Mouse (Mus musculus): Measurements from ENCODE around the gene Cep89. TPM values are rescaled to one million over a fixed set of nuclear protein-coding genes. Genes with fewer than 3 reads are reported as not detected.

Gene Cep89
- total RNA-seq, 2 experiments from 2014 or later, result 18.7 to 21.1 TPM

DNA sequence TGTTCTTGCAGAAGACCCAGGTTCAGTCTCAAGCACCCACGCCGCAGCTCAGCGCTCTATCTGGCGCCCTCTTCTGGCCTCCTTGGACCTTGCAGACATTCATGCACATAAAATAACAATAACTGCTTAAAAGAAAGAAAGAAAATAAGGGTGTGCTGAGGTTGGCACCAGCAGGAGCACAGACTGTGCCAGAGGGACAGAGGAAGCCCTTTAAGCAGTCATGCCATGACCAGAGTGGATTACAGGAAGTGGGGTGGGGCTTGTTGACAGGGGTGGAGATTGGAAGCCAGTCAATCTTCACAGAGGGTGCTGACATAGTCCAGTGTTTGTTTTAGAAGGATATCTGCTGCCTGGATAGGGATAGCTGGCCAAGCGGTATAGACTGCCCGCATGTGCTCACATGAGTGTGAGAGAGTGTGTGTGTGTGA lies 10.3 kb upstream of the Cep89 start:
- no peak for DNase-seq

DNA sequence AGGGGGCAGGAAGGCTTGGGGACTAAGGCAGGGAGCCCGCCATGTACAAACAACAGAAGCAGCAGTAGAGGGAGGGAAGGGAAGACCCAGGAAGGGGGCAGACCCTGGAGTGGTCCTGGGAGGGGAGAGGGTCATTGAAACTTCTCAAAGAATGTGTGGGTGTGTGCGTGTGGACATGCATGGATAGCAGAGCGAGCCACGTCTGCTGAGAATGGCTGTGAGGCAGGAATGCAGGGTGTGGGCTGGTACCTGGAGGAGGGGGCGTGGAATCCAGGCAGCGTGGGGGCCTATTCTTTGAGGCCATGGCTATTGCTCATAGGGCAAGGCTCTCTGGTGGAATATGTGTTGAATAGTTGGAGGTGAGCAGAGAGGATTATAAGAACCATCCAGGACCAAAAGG lies 8.1 kb upstream of the Cep89 start:
- DNase-seq, result no peak

DNA sequence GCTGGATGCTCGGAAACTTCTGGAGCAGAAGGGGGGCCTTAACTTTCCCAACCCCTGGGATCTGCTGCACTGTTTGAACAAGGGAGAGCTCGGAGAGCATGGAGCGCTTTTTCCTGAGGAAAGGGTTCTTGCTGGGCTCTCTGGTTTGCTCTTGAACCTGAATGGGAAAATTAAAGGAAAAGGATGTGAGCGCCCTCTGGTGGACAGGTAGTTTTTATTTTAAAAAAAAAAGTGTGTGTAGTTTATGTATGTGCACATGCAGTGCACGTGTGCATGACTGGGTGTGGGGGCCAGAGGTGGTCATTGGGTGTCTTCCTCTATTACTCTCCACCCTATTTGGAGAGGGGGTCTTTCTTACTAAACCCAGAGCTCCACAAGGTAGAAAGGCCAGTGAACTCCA lies 3.9 kb upstream of the Cep89 start:
- no peak for DNase-seq

DNA sequence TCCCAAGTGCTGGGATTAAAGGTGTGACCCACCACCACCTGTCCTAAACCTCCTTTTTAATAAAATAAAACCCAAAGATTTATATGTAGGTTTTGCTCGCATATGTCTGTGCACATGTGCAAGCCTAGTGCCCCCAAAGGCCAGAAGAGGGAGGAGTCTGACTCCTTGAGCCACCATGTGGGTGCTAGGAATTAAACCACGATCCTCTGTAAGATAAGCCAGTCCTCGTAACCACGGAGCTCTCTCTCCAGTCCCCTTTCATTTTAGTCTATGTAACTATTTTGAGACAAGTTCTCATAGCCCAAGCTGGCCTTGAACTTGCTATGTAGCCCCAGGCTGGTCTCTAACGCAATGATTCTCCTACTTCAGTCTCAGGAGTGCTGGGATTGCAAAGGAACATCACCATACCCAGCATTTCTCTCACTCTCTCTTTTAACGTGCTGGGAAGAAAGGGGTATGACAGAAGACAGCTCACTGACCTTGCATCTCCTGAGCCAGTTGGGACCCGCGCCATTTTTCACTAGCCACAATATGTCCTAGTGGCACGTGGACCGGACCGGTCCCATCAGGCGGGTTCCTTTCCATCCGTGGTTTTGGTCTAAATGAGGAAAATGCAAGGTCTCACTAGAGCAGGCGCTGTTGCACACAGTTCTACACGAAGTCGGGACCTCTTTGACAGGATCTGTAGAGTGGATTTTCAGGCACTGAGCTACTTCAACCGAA lies 940 bp upstream of the Cep89 start:
- no peak for DNase-seq

DNA sequence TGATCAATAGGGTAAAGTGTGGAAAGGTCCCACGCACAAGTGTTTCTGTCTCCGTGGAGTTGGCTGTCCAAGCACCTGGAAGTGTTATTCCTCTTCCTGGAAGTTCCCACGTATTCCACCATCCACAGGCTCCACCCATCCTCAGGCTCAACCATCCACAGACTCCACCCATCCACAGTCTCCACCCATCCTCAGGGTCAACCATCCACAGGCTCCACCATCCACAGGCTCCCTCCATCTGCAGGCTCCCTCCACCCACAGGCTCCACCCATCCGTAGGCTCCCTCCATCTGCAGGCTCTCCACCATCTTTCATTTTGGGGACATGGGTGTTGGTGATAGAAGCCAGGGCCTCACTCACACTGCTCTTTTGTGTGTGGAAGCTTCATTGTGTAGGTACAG lies 4.3 kb downstream of the Cep89 start:
- DNase-seq, result no peak

DNA sequence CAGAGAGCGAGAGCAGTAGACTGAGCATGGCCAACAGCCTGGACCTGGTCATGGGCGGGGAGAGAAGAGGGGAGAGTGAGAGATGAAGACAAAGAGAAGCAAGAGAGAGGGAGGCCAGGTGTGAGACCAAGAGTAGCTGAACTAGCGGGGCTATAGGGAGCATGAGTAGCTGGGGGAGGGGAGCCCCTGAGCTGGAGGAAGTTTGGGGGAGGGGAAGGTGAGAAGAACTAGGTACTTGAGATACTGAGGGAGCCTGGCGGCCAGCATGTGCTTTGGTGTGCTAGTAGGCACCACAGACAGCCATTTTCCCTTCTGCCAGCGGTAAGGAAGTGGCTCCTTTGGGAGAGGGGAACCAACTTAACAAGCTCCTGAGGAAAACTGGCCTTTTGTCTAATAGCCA lies 18.4 kb downstream of the Cep89 start:
- DNase-seq, result no peak

DNA sequence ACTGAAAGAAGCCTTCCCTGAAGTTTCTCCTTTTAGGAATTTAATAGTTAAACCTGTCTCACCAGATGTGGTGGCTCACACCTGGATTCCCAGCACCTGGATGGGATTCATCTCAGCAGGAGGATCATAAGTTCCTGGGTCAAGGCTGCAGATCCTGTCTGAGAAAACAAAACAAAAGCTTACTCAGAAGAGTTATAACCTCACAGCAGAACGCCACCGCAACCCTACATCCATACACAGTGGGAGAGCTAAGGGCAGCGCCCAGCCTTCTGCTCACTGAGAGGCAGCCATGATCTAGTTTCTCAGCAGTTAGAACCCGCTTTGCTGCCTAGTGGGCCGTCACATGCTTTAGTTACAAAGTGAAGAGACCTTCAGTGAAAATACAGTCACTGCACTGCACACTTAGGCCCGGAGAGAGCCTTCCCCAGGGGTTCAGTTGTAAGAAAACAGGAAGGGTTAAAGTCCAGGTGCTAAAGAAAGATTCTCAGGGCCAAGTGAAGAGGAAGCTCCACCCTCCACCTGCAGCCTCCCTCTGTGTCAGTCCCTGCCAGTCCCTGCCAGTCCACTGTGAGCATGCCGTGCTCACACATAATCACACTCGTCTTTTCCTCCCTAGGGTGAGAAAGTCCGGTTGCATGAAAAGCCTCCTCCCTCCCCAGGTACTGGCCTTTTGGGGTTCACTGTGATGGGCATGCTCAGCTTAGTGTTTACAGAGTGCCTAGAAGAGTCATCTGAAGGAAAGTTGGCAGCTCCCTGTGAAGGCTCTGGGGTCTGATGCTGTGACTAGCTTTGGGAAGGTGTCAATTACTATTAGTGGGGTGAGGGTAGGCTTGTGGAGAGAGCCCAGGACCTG lies 19.2 kb downstream of the Cep89 start:
- no peak for DNase-seq

DNA sequence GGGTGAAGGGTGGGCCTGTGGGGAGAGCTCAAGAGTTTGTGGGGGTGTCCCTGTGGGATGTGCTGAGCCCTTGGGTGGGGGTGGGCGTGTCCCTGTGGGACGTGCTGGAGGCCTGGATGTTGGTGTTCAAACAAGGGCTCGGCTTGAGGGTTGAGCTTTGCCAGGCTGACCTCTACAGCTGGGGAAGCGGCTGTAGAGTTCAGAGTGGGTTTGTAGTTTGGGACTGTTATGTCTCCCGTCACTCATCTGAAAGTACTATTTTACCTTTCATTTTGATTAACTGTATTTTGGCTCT lies 19.8 kb downstream of the Cep89 start:
- no peak for DNase-seq

DNA sequence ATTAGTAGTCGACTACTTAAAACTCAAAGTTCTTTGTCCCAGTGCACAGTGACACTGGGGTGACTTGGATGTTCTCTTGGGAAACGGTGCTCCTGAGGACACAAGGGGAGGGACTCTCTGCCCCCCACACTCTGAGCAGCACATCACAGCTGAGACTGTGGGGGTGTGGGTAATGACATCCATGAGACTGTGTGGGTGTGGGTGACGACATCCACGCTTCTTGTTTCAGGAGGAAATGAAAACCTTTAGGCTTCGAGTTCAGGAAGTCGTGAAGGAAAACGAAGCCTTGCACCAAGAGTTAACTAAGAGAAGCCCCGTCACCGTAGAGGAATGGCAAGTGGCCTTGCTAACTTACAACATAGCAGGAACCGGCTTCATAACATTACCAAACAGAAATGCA lies 26.2 kb downstream of the Cep89 start:
- no peak for DNase-seq

DNA sequence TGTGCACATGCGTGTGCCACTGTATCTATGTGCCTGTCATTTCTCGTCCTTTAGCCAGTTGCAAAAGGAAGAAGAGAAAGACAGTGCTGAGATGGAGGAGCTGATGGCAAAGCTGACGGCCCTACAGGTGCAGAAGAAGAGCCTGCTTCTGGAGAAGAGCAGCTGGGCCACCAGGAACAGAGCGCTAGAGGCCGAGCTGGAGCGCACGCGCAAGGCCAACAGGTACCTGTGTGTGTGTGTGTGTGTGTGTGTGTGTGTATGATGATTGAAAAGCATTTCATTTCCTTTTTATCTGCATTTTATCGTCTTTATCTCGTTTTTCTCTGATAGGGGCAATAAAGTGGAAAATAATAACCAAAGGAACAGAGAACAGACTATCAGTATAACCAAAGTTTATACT lies 31.3 kb downstream of the Cep89 start:
- no peak for DNase-seq

DNA sequence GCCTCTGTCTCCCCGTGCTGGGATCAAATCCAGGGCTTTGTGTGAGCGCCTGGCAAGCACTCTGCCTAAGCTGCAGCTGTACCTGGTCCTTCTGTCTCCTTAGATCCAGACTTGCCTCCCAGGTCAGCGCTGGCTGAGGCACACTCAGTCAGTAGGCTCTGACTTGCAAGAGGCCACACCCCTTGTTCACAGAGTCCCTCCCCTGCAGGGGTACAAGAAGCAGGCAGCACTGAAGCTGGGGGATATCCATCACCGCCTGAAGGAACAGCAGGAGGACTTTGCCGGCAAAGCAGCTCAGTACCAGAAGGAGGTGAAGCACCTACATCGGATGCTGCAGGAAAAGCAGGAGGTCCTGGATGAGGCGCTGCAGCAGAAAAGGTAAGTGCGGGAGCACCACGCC lies 38.4 kb downstream of the Cep89 start:
- DNase-seq, result no peak

DNA sequence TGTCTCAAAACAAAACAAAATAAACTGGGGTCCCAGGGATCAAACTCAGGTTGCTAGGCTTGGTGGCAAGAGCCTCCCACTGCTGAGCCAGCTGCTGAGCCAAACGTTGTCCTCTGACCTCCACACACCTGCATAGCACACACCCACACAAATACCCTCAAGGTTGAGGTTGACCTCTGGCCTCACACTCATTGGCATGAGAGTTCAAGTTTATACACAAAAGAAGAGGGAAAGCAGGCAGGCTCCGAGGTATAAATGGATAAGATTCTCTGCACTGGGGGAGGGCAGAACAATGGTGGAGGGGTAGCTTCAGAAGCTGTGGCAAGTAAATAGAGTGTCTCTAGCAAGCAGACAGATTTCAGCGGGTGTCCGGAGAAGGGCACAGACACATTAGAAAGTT lies 50.7 kb downstream of the Cep89 start:
- no peak for DNase-seq

DNA sequence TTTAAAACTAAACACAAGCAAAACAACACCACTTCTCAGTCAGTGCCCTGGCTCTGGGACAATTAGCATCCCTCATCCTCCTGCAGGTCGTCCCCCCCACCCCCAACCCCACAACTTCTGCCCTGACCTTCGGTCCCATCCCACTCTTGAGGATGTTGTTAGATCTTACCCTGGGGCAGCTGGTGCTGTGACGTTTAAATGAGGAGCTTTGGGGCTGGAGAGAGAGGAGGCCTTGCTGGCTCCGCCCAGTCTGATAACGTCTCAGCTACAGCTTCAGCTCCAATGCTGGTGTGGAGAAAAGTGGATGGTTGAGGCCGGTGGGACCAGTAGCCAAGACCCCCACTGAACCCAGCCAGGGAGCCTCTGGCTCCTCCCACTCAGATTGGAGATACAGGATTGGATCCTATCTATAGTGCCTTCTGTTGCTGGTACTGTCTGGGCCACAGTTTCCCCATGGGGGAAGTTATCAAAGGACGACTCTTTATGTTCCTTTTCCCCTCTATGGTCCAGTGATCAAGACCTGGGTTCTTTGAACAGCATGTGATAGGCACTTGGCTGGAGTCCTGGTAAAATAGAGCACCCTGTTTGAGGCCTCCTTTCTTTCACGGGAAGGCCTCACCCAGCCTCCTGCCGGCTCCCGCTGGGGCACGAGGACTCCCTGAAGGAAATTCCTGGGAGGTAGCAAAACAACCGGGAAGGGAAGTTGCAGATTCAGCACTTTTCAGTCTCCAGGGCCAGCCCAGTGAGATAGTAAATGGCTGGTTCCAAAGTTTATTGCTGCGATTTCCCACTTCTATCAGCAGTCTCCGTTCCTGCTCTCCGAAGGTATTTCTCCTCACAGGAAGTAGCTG lies 51.4 kb downstream of the Cep89 start, which contains the start of gene Slc7a9:
Slc7a9 (plus strand) TSS at position 801 of the 851 bp plus-strand sequence.
- DNase-seq, result no peak

DNA sequence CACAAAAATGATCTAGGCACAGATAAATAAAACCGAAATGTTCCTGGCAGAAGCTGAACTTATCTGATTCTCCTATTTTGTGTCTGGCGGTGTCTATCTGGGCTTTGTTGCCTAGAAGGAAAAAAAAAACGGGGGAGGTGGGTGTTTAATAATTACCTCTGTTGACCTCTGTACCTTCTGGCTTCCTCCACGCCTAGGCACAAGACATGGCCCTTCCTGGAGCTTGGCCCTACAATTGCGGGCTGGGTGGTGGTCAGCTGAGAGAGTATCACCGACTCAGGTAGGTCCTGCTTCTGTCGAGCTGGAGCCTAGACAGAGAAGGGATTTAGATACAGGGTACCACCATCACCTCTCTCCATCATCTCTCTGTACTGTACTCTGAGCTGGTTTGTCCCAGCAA lies 52.0 kb downstream of the Cep89 start:
- DNase-seq, result no peak

DNA sequence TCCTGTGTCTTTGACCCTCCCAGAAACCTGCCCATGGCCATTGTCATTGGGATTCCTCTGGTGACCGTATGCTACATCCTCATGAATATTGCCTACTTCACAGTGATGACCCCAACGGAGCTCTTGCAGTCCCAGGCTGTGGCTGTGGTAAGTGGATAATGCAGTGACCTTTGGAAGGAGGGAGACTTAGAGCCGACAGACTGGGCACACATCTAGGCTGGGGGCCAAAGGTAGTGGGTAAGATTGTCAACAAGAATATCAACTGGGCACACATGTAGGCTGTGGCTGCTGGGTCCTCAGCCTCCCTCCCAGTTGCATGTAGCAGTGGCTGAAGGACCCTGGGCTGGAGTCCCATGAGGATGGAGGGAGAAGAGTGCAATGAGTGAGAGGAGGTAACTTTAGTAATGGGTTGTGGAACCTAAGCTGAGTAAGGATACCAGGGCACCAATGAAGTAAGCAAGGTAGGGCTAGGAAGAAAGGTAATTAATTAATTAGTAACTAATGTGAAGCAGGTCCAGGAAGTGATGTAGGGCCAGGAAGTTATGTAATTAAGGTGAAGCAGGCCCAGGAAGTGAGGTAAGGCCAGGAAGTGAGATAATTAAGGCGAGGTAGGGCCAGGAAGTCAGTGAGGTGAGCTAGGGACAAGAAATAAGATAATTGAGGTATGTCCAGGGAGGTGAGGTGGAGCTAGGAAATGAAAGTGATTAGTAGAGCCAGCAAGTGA lies 59.4 kb downstream of the Cep89 start:
- no peak for DNase-seq

DNA sequence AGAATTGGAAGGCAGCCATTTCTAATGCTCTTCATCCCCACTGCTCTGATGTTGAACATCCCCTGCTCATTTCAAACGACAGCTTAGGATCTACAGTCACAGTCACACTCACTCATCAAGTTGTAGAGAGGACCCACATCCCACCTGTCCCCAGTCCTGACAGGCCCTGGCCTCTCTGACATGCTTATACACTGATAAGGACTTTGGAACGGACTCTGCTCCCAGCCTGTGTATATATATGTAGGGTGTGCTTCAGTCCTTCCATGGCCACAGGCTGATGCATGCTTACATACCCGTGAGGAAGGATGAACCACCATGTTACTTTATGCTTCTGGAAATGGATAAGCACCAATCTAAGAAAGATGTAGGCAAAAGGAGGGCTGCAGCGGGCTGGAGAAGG lies 64.1 kb downstream of the Cep89 start:
- no peak for DNase-seq

DNA sequence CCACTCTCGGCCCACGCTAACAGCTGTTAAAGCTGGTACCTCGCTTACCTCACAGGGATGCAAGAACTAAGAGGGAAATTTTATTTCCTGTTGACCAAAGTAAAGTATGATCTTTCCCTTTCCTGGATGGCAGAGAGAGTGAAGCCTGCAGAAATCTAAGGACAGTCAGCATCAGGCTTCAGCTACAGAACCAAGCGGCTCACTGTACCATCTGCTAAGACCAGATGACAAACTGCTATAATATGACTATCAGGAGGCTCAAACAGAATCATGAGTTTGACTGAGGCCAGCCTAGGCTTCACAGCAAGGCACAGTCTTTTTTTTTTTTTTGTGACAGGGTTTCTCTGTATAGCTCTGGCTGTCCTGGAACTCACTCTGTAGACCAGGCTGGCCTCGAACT lies 68.2 kb downstream of the Cep89 start:
- DNase-seq, result no peak

DNA sequence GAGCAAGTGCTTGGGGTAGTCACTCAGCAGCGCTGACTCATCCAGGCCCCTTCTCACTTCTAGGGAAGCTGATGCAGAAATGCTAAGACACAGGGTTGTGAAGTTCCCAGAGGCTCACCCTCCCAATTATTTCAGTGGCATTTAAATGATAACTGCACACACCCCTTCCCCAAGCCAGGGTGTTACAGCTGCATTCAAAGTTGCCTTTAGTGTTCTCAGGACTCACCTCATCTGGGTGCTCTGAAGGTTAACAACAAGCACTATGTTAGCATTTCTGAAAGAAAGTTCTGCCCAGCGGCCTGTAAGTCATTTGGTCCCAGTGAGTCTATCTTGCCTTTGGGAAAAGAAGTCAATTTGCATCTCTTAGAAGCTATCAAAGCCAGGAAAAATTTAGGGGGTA lies 71.0 kb downstream of the Cep89 start:
- DNase-seq, result no peak

DNA sequence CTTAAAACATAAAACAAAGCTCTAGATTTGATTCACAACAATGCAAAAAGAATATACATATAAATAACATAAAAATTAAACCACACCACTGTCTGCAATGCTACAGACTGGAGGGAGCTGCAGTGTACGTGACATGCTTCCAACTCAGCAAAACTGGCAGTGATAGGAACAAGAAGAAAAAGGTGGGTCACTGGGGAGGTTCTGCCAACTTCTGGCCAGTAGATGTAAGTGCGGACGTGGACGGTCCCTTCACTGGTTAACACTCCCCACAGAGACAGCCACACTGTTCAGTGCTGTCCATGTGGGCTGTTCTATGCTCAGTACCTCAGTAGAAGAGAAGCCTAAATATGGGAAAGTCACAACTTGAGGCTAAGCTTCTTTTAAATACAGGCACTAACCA lies 74.0 kb downstream of the Cep89 start:
- no peak for DNase-seq

DNA sequence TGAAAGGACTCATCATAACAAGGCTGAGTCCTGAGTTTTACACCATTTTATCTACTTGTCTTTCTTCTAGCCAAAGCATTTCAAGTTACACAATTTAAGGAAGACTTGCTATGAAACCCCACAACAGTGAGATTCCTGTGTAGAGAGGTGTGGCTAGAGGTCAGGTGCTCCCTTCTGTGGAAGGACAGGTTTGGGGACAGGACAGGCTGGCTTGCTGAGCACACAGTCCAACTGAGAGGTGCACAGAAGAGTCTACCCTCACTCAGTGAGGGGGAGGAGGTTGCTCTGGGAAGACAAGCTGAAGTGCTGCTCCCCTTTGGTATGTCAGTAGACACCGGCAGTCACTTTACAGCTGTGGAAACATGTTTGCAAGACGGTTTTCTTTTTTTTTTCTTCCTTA lies 79.6 kb downstream of the Cep89 start:
- DNase-seq, result no peak

DNA sequence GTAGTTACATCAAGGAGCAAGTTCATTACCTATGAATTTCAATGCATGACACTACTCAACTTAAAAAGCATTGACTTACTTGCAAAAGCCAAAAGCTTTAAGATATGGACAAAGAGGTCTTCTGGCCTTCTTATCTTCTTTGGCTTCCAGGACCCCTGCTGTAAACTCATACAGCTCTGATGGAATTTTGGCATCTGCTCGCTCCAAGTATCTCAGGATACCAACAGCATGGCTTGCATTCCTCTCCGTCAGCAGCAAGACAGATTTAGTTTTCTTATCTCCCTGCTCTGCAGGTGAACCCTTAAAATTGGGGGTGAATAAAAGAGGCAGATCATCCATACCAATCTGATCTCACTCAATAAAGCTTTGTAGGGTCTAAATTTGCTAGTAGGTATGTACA lies 88.3 kb downstream of the Cep89 start:
- no peak for DNase-seq

DNA sequence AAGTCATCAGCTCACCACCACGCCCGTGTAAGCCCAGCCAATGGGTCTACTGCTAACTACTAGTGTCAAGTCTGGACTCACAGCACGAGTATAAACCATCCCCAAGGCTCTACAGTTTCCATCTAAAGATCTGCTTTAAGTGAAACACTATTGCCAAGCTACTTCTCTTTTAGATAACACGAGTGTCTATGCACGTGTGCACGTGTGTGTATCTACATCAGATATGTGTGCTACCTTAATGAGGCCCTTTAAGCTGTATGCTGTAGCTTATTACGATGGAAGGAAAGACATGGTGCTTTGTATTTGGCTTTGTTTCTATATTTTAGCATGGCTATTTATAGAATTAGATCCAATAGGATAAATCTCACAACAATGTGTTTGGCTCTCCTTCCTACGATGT lies 89.7 kb downstream of the Cep89 start:
- no peak for DNase-seq
